Mouse (Mus musculus): ENCODE data around the gene Gm17490.

- no peak for TF ChIP-seq USF1 (IDR thresholded peaks at IDR 0.05; ENCODE audit: low read depth)
- no peak for TF ChIP-seq SRF (IDR thresholded peaks at IDR 0.05; ENCODE audit: control insufficient read depth, insufficient read length, low read depth)
Observed at GRCm38 (mm10) chr2:11604053-11604452, 22.0 kb downstream of the Gm17490 start, which contains the start of gene Rbm17.
